Mouse (Mus musculus) layer of hippocampus, adult 6 months (tissue): Measurements from ENCODE around the gene Acot10. TPM values are rescaled to one million over a fixed set of nuclear protein-coding genes. Genes with fewer than 3 reads are reported as not detected.

ENCODE experiments used
- long read RNA-seq, 2 experiments: library from polyadenylated mRNA; unstranded; transcript quantifications; one replicate each; pipeline ENCODE4 v2.0.0; 2019 to 2020
- polyA plus RNA-seq: library from polyadenylated mRNA; unstranded; fragments of <200 nt; fragmentation: Nextera tagmentation; gene quantifications from 2 replicates; pipeline ENCODE4 v1.2.3, GENCODE M21; 2021

Gene Acot10
- not detected in 2 replicates for polyA plus RNA-seq
- long read RNA-seq, experiment 1, result 0 reads
- long read RNA-seq, experiment 2, result 0 reads

DNA sequence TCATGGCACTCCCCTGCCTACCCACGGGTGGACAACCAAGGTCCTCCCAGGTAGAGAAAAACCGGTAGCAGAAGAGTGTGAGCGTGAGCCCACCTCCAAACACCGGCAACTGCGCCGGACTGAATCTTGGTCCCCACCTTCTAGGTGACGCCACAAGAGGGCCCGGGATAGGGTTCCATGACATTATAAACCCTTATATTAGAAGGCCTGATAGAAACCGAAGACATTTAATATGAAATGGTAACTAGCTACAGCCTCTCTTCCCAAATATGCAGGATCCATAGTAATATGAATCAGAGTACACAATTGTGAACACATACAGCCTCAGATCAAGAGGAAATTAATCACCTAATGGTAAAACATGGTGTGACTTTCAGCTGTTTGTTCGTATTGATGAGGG lies at the start of gene Acot10:
Acot10 (minus strand) TSS at position 101 of the 400 bp plus-strand sequence.

Other genes with a start within 250 kb of the Acot10 start
- 3.0 and 3.9 TPM in 2 replicates for gene Cdh12, start 217.5 kb downstream of the Acot10 start, polyA plus RNA-seq